Mouse (Mus musculus): ENCODE measurements at regions not wholly inside any gene's neighbourhood (a gene's known extent, or its start where the extent isn't known, plus 50 kb on each side); places are given as distances from the start of the nearest gene placed in this dataset.

DNA sequence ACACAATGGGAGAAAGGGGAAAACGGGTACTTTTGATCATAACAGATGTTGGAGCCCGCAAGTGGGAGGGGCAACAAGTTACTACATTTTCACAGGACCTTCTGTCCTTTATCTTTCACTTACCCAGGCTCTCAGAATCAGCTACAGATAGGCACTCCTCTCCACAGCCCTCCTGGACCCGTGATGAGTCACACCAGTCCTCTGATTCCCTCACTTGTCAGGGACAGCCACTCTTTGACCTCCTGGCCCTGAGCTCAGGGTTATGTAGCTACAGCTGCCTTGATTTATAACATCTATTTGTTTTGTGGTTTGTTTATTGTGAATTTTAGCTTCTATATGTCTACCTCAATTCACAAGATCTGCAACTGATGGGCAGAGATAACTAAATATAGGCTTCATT lies 312.7 kb upstream of the Rora start:
- no peak for TF ChIP-seq CTCF (IDR thresholded peaks at IDR 0.05; ENCODE audit: control insufficient read depth, insufficient read depth, insufficient replicate concordance, low read depth, low read length)
- no peak for TF ChIP-seq POLR2A (IDR thresholded peaks at IDR 0.05; ENCODE audit: control insufficient read depth, low read depth, low read length)

Data from testis, adult 2 months (tissue).